Mouse (Mus musculus) 416B (cell line): Measurements from ENCODE around the gene Hsd11b1.
A peak's percentile ranks its signal among the peaks of the same experiment; 100 is the strongest.

Experiments
- DNase-seq: peaks from one replicate; pipeline ENCODE4 v3.0.0; 2011; ENCODE audit warnings: low read depth

The Hsd11b1 gene

GRCm38 (mm10) chr1:193201383-193201778, 62.5 kb downstream of the Hsd11b1 start, which contains the start of gene Traf3ip3:
Traf3ip3 (minus strand) TSS chr1:193201703.
- peak; percentile 98 for DNase-seq

- DNase-seq, result peak; percentile 44
These were observed 63.1 kb downstream of the Hsd11b1 start for GRCm38 (mm10) chr1:193200640-193201382.

- peak; percentile 78 for DNase-seq
These were observed 65.6 kb downstream of the Hsd11b1 start for GRCm38 (mm10) chr1:193198312-193198711.

- no peak for DNase-seq
These were observed 66.2 kb downstream of the Hsd11b1 start for GRCm38 (mm10) chr1:193197494-193198205.

- no peak for DNase-seq
These were observed 68.6 kb downstream of the Hsd11b1 start for GRCm38 (mm10) chr1:193195169-193195810.

GRCm38 (mm10) chr1:193194416-193195140, 69.3 kb downstream of the Hsd11b1 start:
- DNase-seq, result no peak

- peak; percentile 86 for DNase-seq
These were observed 72.1 kb downstream of the Hsd11b1 start for GRCm38 (mm10) chr1:193191675-193192283.

GRCm38 (mm10) chr1:193189771-193190170, 74.1 kb downstream of the Hsd11b1 start:
- DNase-seq, result no peak

GRCm38 (mm10) chr1:193189151-193189621, 74.7 kb downstream of the Hsd11b1 start:
- DNase-seq, result no peak

GRCm38 (mm10) chr1:193188257-193188656, 75.6 kb downstream of the Hsd11b1 start:
- DNase-seq, result no peak

GRCm38 (mm10) chr1:193181104-193181503, 82.8 kb downstream of the Hsd11b1 start:
- no peak for DNase-seq

GRCm38 (mm10) chr1:193174143-193174733, 89.6 kb downstream of the Hsd11b1 start:
- peak; percentile 34 for DNase-seq

GRCm38 (mm10) chr1:193173810-193174129, 90.1 kb downstream of the Hsd11b1 start:
- no peak for DNase-seq

- peak; percentile 99 for DNase-seq
These were observed 90.7 kb downstream of the Hsd11b1 start for GRCm38 (mm10) chr1:193172991-193173809.
